Mouse (Mus musculus) cortical plate, adult 2 months (tissue): Measurements from ENCODE around the gene B4galt5.

Experiments
- CTCF ChIP-seq: fragments of 200-500 bp; IDR thresholded peaks from 2 replicates; pipeline ENCODE4 v1.5.1; 2011; ENCODE audit warnings: mild to moderate bottlenecking, control low read depth, low read length; ENCODE audit not compliant: insufficient read depth; ENCODE audit errors: extremely low read depth
- POLR2A ChIP-seq: fragments of 200-500 bp; IDR thresholded peaks from 2 replicates; pipeline ENCODE4 v1.6.1; 2011; ENCODE audit warnings: mild to moderate bottlenecking, low read length, control low read depth; ENCODE audit not compliant: insufficient read depth; ENCODE audit errors: extremely low read depth

- TF ChIP-seq CTCF (no peak), POLR2A (no peak)
Observed at GRCm38 (mm10) chr2:167394426-167394825, 45.4 kb upstream of the B4galt5 start.
